Mouse (Mus musculus) liver, embryonic 14.5 days (tissue): ENCODE results near the gene Abca7. TPM values are rescaled to one million over a fixed set of nuclear protein-coding genes. Genes with fewer than 3 reads are reported as not detected.
"Not testable (repeated sequence)": the region's sequence is repeated elsewhere in the genome, so short reads cannot be mapped to it uniquely, and the experiment has no call there.

Experiments
- ATAC-seq: fragments of 200-750 bp; cut with Nextera tagmentation; 2 replicates; pipeline ENCODE4 v1.8.0; 2017; ENCODE audit warnings: moderate number of reproducible peaks, mild to moderate bottlenecking, moderate library complexity; ENCODE audit not compliant: insufficient read depth
- DNase-seq, 3 experiments: peaks; one replicate each; pipeline ENCODE4 v3.0.0-alpha.2; 2012 to 2013; ENCODE audit warnings: low read depth in 3 of 3, low spot score in 3 of 3
- H3K27ac ChIP-seq: fragments of 300-500 bp; sonication (generic); 2 replicates; pipeline ENCODE4 v1.5.1; 2014; ENCODE audit warnings: moderate library complexity, mild to moderate bottlenecking, control low read depth, inconsistent platforms
- H3K27me3 ChIP-seq: fragments of 300-500 bp; sonication (generic); 2 replicates; pipeline ENCODE4 v1.6.1; 2014; ENCODE audit warnings: mild to moderate bottlenecking, low read length, moderate library complexity; ENCODE audit not compliant: control insufficient read depth, insufficient read depth
- H3K36me3 ChIP-seq: fragments of 300-500 bp; sonication (generic); replicated peaks from 2 replicates; pipeline ENCODE4 v1.6.1; 2014; ENCODE audit warnings: low read depth; ENCODE audit not compliant: control insufficient read depth, insufficient read depth
- H3K4me1 ChIP-seq, 2 experiments: fragments of 200-500 bp in 1 of 2; fragments of 300-500 bp in 1 of 2; sonication (generic) in 1 of 2; replicated peaks; 2 replicates each; pipeline ENCODE4 v1.6.1; 2012 to 2014; ENCODE audit warnings: antibody characterized with exemption in 1 of 2, inconsistent platforms in 1 of 2, low read length in 1 of 2; ENCODE audit not compliant: control insufficient read depth in 2 of 2, insufficient read depth in 2 of 2
- H3K4me2 ChIP-seq: fragments of 300-500 bp; sonication (generic); 2 replicates; pipeline ENCODE4 v1.6.1; 2014; ENCODE audit warnings: low read depth, mild to moderate bottlenecking, control low read depth, moderate library complexity
- H3K4me3 ChIP-seq, 2 experiments: fragments of 200-500 bp in 1 of 2; fragments of 300-500 bp in 1 of 2; sonication (generic) in 1 of 2; 2 replicates each; pipeline ENCODE4 v1.5.1; 2012 to 2014; ENCODE audit warnings: low read depth in 2 of 2, low read length in 2 of 2, mild to moderate bottlenecking in 2 of 2, control low read depth in 1 of 2, inconsistent platforms in 1 of 2, moderate library complexity in 1 of 2; ENCODE audit not compliant: insufficient read depth in 1 of 2
- H3K9ac ChIP-seq: fragments of 300-500 bp; sonication (generic); replicated peaks from 2 replicates; pipeline ENCODE4 v1.6.1; 2014; ENCODE audit warnings: mild to moderate bottlenecking, control low read depth, moderate library complexity
- H3K9me3 ChIP-seq: fragments of 300-500 bp; sonication (generic); 2 replicates; pipeline ENCODE4 v1.6.1; 2016; ENCODE audit warnings: low read length, mixed read lengths; ENCODE audit not compliant: control insufficient read depth
- CTCF ChIP-seq: IDR thresholded peaks from 2 replicates; pipeline ENCODE4 v1.5.1; 2016; ENCODE audit warnings: antibody characterized with exemption, low read depth, control low read depth
- EP300 ChIP-seq: IDR thresholded peaks from 2 replicates; pipeline ENCODE4 v1.6.1; 2016; ENCODE audit warnings: antibody characterized with exemption, low read depth
- WGBS: fragments of 180-500 bp; shearing (Covaris S2); extraction: QIAGEN DNeasy Blood & Tissue Kit; methylation state at CpG from one replicate; pipeline ENCODE4 v1.1.7; 2014; ENCODE audit not compliant: insufficient replicate concordance; 5-methylcytosine and 5-hydroxymethylcytosine counted together
- polyA plus RNA-seq, 2 experiments: library from polyadenylated mRNA; depleted of rRNA in 1 of 2; stranded (reverse) in 1 of 2; unstranded in 1 of 2; fragments of >200 nt; fragmentation: Nextera tagmentation in 1 of 2; extraction: Ambion mirVana in 1 of 2; gene quantifications; 2 replicates each; pipeline versions ENCODE4 v1.2.1 to v1.2.3; 2012 to 2014

The Abca7 gene
- polyA plus RNA-seq, 2 experiments = 4.9 to 11.2 TPM

GRCm38 (mm10) chr10:79953946-79954345 is 42.3 kb upstream of the Abca7 start:
- DNase-seq = no peak

GRCm38 (mm10) chr10:79955691-79956090 is 40.6 kb upstream of the Abca7 start:
- Histone ChIP-seq H3K4me3 (no peak overlapping the region), H3K9ac (no peak overlapping the region), H3K9me3 (no peaks in the 10 kb centered on the region), H3K4me1 (peaks cover 0 to 2% of the 10 kb centered on the region in 2 experiments; a peak in 1 of 4 replicates), H3K36me3 (no peaks in the 10 kb centered on the region), H3K4me2 (no peak overlapping the region), H3K27ac (no peak overlapping the region), H3K27me3 (no peaks in the 10 kb centered on the region)
- TF ChIP-seq EP300 (no peak), CTCF (no peak)
- no peak for DNase-seq
- 72% methylated on average over 9 of the region's 9 CpGs for WGBS
- no peak for ATAC-seq

More at GRCm38 (mm10) chr10:79953946-79954345, 42.3 kb upstream of the Abca7 start:
- H3K36me3 ChIP-seq = no peaks in the 10 kb centered on the region
- H3K4me3 ChIP-seq = no peak overlapping the region
- H3K4me1 ChIP-seq = peaks cover 0 to 4% of the 10 kb centered on the region in 2 experiments; a peak in 1 of 4 replicates
- no peak overlapping the region for H3K4me2 ChIP-seq
- no peak for ATAC-seq
- H3K9ac ChIP-seq = no peak overlapping the region
- peak; percentile 85 for TF ChIP-seq CTCF
- no peak for TF ChIP-seq EP300
- no peaks in the 10 kb centered on the region for H3K9me3 ChIP-seq
- WGBS = 71% methylated on average over 6 of the region's 6 CpGs
- H3K27ac ChIP-seq = no peak overlapping the region
- no peaks in the 10 kb centered on the region for H3K27me3 ChIP-seq

GRCm38 (mm10) chr10:79956643-79957154 is 39.6 kb upstream of the Abca7 start:
- Histone ChIP-seq H3K4me1 (peaks cover 0 to 7% of the 10 kb centered on the region in 2 experiments; a peak in 2 of 4 replicates), H3K27me3 (no peaks in the 10 kb centered on the region), H3K27ac (no peak overlapping the region), H3K4me3 (no peak overlapping the region), H3K4me2 (no peak overlapping the region), H3K36me3 (no peaks in the 10 kb centered on the region), H3K9ac (no peak overlapping the region), H3K9me3 (no peaks in the 10 kb centered on the region)
- TF ChIP-seq EP300 = no peak
- TF ChIP-seq CTCF = no peak
- ATAC-seq (no peak), DNase-seq (no peak)
- WGBS = 42% methylated on average over 4 of the region's 4 CpGs

GRCm38 (mm10) chr10:79958140-79958816 is 38.0 kb upstream of the Abca7 start:
- H3K4me2 ChIP-seq = peak overlapping the region; percentile 32; the same call in 1 of the 2 replicates
- no peak overlapping the region for H3K27ac ChIP-seq
- no peaks in the 10 kb centered on the region for H3K27me3 ChIP-seq
- no peak overlapping the region for H3K4me3 ChIP-seq
- ATAC-seq = no peak
- TF ChIP-seq EP300 (no peak), CTCF (peak; percentile 98)
- WGBS = 19% methylated on average over 21 of the region's 21 CpGs
- peaks cover 0 to 7% of the 10 kb centered on the region in 2 experiments; a peak in 2 of 4 replicates for H3K4me1 ChIP-seq
- no peaks in the 10 kb centered on the region for H3K9me3 ChIP-seq
- H3K9ac ChIP-seq = no peak overlapping the region
- DNase-seq = peak; percentile 47 to 55 (median 49)
- H3K36me3 ChIP-seq = no peaks in the 10 kb centered on the region; the same call in 1 of the 2 replicates

- 29% methylated on average over 10 of the region's 10 CpGs for WGBS
- ATAC-seq = not testable (repeated sequence)
Observed at GRCm38 (mm10) chr10:79959412-79959811, 36.9 kb upstream of the Abca7 start.

More at GRCm38 (mm10) chr10:79959412-79959811, 36.9 kb upstream of the Abca7 start:
- not testable (repeated sequence) for H3K9me3 ChIP-seq, H3K27me3 ChIP-seq, H3K4me1 ChIP-seq, H3K9ac ChIP-seq, H3K36me3 ChIP-seq, DNase-seq, H3K27ac ChIP-seq
- peak overlapping the region in 1 of 2 experiments; percentile 26; a peak in 1 of 4 replicates for H3K4me3 ChIP-seq
- peak overlapping the region; percentile 64 for H3K4me2 ChIP-seq
